Mouse (Mus musculus): ENCODE data around the gene Ptprj.

Gene Ptprj

DNA sequence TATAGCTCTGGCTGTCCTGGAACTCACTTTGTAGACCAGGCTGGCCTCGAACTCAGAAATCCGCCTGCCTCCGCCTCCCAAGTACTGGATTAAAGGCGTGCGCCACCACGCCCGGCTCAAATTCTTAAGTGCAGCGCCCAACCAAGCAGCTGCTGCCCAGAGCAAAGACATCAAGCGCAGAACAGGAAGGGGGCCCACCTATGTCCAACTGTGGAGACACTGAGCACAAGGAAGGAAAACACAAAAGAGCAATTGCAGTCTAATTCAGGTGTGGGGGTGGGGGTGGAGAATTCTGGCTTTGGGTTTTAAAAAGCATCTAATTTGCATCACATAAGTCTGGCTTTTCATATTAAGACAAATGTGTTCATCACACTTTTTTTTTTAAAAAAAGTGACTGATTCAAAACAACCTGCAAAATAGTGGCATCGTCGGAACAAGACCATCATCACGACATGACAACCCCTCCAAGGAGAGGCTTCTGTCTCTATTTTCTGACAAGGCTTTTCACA, 20.7 kb downstream of the Ptprj start:
- DNase-seq (ENCODE audit: extremely low spot score, low spot score): no peak

DNA sequence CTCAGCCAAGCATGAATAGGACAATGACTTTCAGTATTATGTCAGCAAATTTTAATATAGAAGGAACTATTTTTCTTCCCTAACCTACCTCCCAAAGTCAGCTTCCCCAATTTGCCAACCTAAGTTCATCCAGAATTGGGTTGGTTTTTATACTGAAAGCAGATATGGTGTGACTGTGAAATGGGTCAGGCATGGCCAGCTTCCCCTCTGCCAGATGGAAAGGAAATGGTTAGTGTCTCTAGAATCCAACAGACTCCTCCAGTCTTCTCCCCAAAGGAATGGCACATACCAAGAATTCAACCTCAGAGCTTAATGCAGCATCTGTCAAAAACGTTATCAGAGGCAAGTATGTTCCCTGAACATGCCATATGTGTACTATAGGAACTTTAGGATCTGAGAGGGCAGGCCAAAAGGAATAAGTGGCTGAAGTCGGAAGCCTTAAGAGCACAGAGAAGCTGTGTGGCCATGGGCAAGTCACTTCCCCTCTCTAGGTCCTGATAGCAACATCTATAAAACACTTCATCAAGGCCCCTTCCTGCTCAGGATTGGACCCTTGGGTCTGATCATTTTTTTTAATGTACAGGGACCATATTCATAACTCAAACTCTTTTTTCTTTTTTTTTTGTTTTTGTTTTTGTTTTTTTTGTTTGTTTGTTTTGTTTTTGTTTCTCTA, 21.3 kb downstream of the Ptprj start:
- DNase-seq (ENCODE audit: extremely low spot score, low spot score): no peak

DNA sequence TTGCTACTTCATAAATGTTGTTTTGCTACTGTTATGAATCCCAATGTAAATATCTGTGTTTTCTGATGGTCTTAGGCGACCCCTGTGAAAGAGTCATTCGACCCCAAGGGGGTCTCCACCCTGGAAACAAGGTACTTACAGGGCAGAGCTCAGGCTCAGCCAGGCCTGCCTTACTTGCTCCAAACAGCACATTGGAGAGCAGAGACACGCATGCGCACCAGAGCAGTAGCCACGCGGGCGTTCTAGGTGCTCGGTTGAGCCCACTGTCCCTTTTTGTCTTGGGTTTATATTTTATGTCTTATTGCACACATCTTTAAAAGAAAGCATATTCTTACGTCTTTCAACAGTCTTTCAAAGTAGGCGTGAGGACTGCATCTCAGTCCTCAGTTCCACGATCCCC, 22.1 kb downstream of the Ptprj start:
- no peak for DNase-seq (ENCODE audit: extremely low spot score, low spot score)

DNA sequence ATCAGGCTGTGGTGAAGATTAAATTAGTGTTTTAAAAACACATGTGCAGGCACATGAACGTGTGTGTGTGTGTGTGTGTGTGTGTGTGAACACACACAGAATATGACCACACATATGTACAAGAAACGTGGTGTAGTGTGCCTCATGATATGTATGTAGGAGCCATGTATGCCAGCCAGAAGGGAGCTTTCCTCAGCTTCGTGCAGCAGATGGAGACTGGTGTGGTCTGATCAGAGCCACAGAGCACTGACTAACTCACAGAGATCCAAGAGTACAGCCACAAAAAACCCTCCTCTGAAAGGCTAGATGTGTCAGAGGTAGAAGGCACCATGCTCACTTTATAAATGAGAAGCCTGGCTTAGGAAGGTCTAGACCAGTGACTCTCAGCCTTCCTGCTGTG, 22.5 kb downstream of the Ptprj start:
- no peak for DNase-seq (ENCODE audit: extremely low spot score, low spot score)

DNA sequence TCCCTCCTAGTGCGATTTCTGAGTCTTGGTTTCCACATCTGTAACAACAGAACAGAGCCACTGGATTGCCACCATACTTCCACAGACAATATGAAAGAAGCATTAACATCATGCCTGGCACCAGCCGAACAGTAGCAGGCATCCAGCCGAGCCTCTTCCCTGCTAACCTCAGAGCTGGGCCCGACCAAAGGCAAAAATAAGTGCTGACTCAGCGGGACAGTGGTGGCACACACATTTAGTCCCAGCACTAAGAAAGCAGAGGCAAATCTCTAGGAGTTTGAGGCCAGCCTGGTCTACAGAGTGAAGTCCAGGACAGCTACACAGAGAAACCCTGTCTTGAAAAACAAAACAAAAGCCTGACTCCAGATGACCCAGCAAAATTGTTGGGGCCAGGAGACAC, 24.7 kb downstream of the Ptprj start:
- no peak for DNase-seq (ENCODE audit: extremely low spot score, low spot score)

DNA sequence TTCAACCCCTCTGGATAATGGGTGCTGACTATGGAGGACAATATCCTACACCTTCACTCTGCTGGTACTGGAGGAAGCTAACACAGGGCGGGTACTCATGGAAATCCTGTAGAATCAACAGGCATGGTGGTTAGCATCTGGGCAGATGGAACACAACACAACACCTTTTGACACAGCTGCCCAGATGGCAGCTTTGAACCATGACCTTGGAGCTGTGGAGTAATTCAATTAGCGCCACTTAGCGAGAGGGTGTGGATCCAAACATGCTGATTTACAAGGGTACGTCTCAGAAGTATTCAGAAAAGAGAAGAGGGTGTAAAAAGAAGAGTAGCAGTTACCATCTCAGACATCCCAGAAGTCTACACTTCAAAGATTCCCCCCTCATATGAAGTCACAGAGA, 25.6 kb downstream of the Ptprj start:
- DNase-seq (ENCODE audit: extremely low spot score, low spot score): no peak

DNA sequence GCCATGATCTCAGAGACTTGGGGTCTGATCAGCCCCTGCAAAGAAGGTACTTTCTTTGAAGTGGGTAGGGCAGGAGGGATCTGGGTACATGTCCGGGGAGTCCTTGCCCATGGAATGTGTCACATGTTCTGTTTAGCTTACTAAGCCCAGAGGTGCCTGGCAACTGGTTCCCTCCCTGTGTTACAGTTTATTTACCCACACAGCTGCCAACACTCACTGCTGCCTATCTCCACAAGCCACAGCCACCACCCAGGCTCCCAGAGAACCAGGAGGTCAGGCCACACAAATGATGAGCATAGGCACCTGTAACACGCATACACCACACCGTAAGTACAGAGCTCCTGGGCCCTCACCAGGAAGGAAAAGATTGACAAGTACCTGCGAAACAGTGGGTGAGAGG, 26.6 kb downstream of the Ptprj start:
- no peak for DNase-seq (ENCODE audit: extremely low spot score, low spot score)

DNA sequence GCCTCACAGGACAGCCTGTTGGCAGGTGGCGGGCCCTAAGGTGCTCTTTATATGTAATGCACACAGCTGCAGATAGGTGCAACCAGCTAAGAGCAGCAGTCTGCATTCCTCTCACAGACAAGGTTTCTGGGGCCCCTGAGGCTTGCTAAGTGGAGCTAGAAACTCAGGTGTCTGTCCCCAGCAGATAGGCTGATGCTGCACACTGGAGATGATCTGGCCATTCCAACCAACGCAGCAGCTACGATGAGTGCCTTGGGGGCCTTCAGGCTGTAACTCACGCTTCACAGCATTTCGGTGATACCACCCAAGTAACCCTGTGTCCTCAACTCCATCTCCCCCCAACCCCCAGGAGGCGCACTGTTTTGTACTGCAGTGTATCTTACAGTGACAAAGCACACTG, 29.8 kb downstream of the Ptprj start:
- no peak for DNase-seq (ENCODE audit: extremely low spot score, low spot score)

DNA sequence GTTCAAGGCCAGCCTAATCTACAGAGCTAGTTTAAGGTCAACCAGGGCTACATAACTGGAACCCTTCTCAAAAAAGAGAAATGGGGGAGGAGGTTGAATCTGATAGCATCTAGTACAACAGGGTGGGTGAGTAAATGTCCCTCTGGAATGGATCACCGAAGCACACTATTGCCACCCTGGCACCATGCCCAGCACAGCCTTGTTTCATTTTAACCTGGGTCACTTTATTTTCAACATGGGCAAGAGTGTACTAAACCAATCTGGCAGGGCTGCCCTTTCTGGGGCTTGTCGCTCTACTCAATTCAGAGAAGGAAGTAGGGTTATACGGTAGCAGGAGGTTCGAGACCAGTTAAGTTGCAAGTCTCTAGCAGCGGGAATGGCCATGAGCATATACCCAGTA, 31.9 kb downstream of the Ptprj start:
- DNase-seq (ENCODE audit: extremely low spot score, low spot score): no peak

DNA sequence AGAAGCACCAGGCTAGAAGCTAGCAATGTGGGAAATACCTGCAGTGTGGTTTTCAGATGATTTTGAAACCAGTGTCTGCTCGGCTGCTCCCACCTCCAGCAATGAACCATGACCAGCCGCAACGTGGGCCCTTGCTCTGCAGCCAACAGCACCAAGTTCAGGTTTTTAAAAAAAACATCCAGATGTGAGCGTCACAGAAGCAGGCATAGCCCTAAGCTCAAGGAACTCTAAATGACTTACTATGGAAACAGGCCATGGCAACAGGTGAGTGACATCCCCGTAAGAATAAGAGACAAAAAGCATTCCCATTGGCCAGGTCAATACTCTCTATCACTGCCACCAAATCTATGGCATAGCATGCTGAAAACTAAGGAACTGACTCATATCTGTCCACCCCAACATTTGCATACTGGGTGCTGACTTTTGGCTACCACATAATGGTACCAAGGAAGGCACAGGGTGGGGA, 33.3 kb downstream of the Ptprj start:
- DNase-seq (ENCODE audit: extremely low spot score, low spot score): no peak

DNA sequence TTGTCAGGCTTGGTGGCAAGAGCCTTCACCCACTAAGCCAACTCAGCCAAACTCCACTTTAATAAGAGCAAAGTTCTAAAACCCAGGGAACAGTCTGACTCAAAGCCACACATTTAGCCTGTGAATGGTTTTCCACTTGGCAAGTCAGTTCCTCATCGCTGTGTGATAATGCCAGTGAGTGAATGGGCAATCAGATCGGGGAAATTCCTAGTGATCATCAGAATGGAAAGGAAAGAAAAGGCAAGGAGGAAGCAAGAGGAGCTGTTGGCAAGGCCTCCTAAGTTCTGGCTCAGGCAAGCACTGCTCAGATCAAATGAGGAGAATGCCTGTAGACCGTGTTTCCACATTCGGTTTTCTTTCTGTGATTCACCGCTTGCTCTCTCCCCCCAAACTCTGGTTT, 35.2 kb downstream of the Ptprj start:
- DNase-seq (ENCODE audit: extremely low spot score, low spot score): no peak

DNA sequence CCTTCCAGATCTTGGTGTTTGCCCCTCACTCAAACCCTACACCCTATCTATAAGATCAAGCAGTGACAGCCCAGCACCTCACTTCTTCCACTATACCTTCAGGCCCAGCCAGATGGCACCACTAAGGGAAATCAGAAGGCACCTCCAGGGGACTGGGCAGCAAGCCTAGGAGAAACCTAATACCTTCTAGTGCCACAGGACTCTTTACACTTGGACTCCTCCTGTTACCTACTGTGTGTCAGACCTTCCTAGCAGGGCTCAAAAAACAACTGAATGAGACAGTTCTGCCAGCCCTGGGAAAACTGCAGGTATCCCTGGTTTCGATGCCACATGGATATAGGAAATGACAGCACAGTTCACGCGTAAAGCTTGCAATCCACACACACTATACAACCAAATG, 36.5 kb downstream of the Ptprj start:
- no peak for DNase-seq (ENCODE audit: extremely low spot score, low spot score)

DNA sequence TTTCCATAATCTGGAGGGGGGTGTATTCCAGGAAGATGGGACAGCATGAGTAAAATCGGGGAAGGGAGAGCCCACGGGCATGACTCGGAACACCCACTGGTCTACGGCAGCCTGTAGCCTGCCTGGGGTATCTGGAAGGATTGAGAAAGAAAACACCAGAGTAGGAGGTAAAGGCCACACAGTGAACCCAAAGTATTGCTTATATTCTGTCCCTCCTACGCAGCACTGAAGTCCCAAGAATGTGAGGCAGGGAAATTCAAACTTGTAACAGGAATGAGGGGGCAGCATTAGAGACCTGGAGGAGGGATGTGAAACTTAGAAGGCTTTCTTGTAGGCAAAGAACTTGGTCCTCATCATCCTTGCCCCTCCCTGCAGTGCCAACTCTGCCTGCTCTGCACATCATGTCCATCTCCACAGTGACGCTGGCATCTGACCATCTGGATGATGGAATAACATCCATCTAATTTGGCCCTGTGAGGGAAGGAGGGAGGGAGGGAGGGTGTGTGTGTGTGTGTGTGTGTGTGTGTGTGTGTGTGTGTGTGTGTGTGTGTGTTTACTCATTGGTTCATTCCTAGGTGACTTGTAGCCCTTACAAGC, 37.2 kb downstream of the Ptprj start:
- DNase-seq (ENCODE audit: extremely low spot score, low spot score): no peak

DNA sequence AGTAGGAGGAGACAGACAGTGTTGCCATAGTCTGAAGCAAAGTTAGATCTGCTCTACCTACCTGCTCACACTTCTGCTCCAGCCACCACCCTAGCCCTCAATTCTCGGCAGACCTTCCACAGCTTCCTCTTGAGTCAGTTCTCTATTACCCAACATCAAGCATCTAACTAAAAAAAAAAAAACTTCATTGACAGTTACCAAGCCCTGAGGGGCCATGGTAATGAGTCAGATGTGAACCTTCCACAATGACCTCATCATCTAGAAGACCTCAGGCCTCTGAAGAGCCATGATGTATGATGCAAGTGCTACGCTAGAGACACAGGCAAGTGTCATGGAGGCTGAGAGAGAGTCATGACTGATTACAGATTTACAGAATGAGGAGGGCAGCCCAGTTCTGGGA, 37.8 kb downstream of the Ptprj start:
- no peak for DNase-seq (ENCODE audit: extremely low spot score, low spot score)

DNA sequence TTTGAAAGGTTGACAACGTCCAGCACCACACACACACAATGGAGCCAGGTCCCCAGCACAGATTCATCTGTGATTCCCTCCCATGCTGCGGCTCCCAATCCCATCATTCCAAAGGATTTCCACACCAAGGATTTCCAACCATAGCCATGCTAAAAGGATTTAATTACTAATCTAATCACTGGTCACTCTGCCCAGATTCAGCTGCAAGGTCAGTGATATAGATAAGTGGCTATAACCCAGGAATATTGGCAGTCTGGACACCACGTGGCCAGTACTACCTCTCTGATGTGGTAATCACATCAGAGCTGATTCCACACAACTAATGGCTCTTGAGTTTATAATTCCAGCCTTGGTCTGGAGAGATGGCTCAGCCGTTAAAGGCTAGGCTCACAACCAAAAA, 41.2 kb downstream of the Ptprj start:
- DNase-seq (ENCODE audit: extremely low spot score, low spot score): no peak

DNA sequence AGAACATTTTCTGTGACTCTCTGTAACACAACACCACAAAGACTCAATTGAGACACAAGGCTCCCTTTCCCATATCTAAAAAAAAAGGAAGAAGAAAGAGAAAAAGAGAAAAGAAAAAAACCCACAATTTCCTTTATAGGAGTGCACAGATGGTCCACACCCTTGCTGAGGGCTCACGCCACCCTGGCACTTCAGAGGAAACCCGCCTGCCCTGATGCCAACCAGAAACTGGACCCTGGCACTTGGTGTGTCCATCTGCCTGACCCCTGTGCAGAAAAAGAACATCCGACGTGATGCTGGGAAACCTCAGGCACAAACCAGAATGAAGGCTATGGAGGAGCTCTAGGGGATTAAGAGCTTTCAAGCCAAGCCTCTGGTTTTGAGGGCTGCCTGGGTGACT, 43.2 kb downstream of the Ptprj start:
- no peak for DNase-seq (ENCODE audit: extremely low spot score, low spot score)

DNA sequence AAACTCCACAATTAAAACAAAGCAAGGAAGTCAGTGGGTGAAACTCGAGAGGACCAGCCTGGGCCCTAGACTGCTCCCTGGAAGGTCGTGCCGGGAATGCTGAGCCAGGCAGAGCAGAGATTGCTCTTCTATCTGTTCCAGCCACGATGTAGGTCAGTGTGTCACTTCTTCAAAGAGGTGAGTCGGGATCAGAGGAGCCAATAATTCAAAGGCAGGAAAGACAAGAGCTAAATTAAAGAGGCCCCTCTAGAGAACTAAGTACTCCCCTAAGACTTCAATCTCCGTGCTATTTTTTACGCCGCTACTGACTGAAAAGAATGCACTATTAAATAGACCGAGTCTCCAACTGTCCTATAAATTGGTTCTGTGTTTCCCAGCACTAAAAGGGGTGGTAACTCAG, 43.9 kb downstream of the Ptprj start:
- no peak for DNase-seq (ENCODE audit: extremely low spot score, low spot score)

DNA sequence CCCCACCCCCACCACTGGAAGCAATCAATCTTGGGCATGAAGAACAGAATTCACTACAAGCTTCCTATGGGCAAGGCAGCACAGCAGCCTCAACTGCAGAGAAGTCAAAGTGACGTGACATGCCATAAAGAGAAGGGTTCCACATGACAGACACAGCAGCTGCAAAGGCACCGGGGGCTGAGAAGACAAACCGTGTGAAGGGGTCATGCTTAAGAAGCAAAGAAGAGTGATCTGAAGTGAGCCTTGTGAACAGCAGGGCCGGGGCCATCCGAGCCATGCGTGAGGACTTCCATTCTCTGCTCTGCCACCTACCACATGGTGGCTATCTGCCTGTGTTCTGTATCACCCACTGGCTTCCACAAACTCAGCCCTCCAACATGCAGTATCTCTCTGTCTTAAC, 45.7 kb downstream of the Ptprj start:
- no peak for DNase-seq (ENCODE audit: extremely low spot score, low spot score)

DNA sequence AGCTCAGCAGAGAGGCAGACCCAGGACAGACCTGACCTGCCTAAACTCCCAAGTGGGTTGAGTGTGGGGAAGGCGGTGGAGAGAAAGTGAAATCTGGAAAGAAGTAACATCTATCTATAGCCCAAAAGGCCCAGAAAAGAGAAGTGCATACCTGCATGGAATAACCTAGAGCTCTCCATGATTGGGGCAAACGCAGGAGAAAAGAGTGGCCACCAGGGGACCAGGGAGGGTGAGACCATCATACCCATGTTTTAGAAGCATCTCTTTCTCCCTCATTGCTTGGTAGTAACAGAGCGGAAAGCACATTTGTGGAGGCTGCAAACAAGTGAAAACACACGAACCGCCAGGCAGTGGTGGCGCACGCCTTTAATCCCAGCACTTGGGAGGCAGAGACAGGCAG, 46.5 kb downstream of the Ptprj start:
- DNase-seq (ENCODE audit: extremely low spot score, low spot score): no peak

DNA sequence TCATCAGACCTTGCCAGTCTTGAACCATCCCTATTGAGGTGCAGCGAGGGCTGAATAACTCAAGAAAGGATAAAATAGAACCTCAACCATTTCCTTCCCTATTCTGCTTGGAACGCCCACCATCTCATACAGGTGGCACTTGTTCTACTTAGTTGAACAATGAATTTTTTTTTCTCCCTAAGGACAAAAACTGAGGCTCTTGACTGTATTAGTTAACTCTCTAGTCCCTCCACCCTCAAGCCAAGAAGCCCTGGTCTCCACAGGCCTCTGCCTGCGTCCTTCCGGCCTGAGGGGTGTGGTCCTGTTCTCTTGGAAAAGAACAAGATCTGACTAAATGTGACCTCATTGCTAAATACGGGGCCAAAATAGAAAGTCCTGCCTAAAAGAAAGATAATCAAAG, 48.4 kb downstream of the Ptprj start:
- no peak for DNase-seq (ENCODE audit: extremely low spot score, low spot score)

DNA sequence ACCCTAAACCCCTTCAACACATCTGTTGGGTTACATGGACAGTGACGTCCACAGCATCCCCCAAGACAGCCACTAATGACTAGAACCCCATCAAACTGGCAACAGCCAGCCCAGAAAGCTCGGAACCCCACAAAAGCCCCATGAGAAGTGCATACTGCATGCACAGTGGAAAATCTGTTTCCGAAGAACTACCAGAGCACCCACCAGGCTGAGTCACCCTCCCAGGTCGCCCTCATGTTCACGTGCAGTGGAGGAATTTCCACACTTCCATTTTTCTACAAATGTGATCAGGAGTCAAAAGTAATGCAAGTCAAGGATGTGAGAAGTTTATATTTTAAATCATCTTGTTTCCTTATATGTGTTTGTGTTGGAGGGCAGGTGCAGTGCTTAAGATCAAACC, 52.3 kb downstream of the Ptprj start:
- no peak for DNase-seq (ENCODE audit: extremely low spot score, low spot score)

DNA sequence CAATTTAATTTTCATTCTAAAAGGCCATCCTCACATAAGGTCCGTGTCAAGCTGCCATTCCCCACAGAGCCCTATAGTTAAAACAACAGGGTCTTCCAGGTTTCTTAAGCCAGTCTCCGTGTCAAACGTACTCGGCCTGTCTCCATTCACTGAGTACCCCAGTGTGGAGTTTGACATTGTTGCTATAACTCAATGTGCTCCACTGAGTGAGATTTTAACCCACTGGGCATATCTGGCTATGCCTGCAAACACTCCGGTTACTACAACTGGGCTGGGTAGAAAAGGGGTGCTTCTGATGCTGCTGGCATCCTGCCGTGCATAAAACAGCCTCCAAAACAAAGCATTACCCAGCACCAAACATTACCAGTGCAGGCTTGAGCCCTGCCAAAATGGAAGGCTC, 53.5 kb downstream of the Ptprj start:
- DNase-seq (ENCODE audit: extremely low spot score, low spot score): no peak

DNA sequence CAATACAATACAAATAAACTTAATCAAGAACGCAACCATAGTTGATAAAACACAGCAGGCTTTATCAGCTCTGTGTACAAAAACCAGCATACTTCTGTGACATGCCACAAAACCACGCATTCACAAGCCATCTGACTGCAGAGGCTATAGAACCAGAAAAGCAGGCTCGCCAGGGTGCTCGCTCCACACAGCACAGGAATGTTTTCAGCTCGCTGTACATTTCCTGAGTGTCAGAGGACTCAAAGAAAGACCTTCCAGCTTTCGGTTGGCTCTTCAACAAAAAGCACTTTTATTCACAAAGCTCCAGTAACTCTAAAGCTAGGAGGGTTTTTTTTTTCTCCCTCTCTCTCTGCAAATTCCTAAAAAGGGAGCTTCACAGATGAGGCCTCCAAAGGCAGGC, 53.9 kb downstream of the Ptprj start:
- no peak for DNase-seq (ENCODE audit: extremely low spot score, low spot score)
